Mouse (Mus musculus) embryonic facial prominence, embryonic 10.5 days (tissue): Measurements from ENCODE around the gene Wdr77. TPM values are rescaled to one million over a fixed set of nuclear protein-coding genes. Genes with fewer than 3 reads are reported as not detected.
"Not testable (repeated sequence)": the region's sequence is repeated elsewhere in the genome, so short reads cannot be mapped to it uniquely, and the experiment has no call there.

Experiments
- DNase-seq: peaks from one replicate; pipeline ENCODE4 v3.0.0-alpha.2; 2017; ENCODE audit warnings: low spot score
- H3K27ac ChIP-seq: fragments of 300-500 bp; sonication (generic); replicated peaks from 2 replicates; pipeline ENCODE4 v1.5.1; 2016; ENCODE audit warnings: mild to moderate bottlenecking
- H3K27me3 ChIP-seq: fragments of 300-500 bp; sonication (generic); replicated peaks from 2 replicates; pipeline ENCODE4 v1.6.1; 2016; ENCODE audit warnings: low read depth, mild to moderate bottlenecking; ENCODE audit not compliant: poor library complexity, severe bottlenecking
- H3K36me3 ChIP-seq: fragments of 300-500 bp; sonication (generic); replicated peaks from 2 replicates; pipeline ENCODE4 v1.6.1; 2016; ENCODE audit warnings: mild to moderate bottlenecking, moderate library complexity
- H3K4me1 ChIP-seq: fragments of 300-500 bp; sonication (generic); 2 replicates; pipeline ENCODE4 v1.6.1; 2016
- H3K4me3 ChIP-seq: fragments of 300-500 bp; sonication (generic); 2 replicates; pipeline ENCODE4 v1.5.1; 2016; ENCODE audit warnings: mild to moderate bottlenecking, moderate library complexity
- H3K9me3 ChIP-seq: fragments of 300-500 bp; sonication (generic); 2 replicates; pipeline ENCODE4 v1.6.1; 2016; ENCODE audit warnings: mild to moderate bottlenecking
- WGBS: fragments of 180-500 bp; shearing (Covaris S2); methylation state at CpG from one replicate; pipeline ENCODE4 v1.1.7; 2016; 5-methylcytosine and 5-hydroxymethylcytosine counted together
- polyA plus RNA-seq: library from polyadenylated mRNA; unstranded; fragments of >200 nt; fragmentation: Nextera tagmentation; extraction: Ambion mirVana; gene quantifications from 2 replicates; pipeline ENCODE4 v1.2.1, GENCODE M21; 2016

The Wdr77 gene
- polyA plus RNA-seq = 180 and 193 TPM in 2 replicates

DNA sequence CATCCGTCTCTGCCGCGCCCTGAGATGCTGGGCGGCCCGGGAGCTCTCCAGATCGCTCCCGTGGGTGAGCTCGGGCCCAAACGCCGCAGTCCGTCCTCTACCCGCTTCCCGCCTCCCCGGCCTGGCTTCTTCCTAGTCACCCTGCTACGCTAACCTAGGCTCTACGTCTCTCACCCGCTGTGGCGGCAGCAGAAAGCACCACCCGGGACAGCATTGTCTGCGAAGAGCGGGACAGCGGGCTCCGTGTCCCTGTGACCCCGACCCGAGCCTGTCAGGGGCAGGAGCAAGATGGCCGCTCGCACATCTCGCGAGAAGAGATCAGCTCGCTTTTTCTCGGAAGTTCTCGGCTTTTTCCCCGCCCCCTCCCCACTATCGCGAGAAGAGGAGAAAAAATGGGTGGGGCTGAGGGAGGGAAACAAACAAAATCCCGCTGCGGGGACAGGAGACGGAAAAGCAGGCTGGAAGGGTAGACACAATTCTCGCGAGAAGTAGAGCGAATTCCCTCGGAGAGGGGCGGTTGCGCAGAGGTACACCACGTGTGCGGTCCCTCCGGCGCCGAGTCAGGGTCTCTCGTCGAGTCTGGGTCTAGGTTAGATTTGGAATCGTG, at the start of gene Wdr77:
Gene Wdr77 (plus strand): TSS at position 396 of the 607 bp plus-strand sequence.
- WGBS = under 1% methylated on average over 52 of the region's 52 CpGs
- H3K9me3 ChIP-seq = no peaks in the 10 kb centered on the region
- peak within 1 kb of the TSS; percentile 96 for H3K27ac ChIP-seq
- DNase-seq = peak; percentile 98
- H3K27me3 ChIP-seq = no peaks in the 10 kb centered on the region
- peaks cover 26% of the 10 kb centered on the region for H3K4me1 ChIP-seq
- peak within 1 kb of the TSS; percentile 97 for H3K4me3 ChIP-seq
- peaks cover 69% of the 10 kb centered on the region for H3K36me3 ChIP-seq

DNA sequence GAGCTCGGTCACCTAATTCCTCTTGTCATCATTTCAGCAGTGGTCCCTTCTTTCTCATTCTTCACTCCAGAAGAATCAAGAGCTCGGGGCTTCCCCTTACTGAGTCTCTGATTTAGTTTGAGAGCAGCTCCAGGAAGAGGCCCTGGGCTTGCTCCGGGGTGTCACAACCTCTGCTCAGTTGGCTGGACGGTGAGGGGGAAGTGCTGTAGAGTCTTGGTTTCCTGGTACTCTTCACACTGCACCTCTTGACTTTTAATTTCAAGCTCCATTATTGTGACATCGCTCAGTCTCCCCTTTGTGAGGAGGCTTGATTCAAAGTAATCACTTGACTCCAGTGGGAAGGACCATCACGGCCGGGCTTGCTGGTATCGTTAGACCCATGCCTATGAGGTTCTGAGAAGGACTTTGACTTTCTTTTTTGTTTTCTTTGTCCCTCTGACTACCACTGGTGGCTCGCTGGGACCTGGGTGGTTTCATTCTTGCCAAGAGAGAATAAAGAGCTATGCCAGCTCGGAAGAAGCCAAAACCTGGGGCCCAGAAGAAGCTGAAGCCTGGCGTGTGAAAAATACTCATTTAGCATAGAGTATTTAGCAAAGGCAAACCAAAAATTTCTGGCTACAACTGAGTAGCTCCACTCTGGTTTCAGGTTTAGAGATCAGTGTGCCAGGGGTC, 48.5 kb upstream of the Wdr77 start:
- peaks cover 4% of the 10 kb centered on the region; the same call in 1 of the 2 replicates for H3K4me1 ChIP-seq
- no peak for DNase-seq
- H3K4me3 ChIP-seq = no peak overlapping the region
- no peak overlapping the region for H3K27ac ChIP-seq
- H3K27me3 ChIP-seq = no peaks in the 10 kb centered on the region
- WGBS = 84% methylated on average over 11 of the region's 11 CpGs
- no peaks in the 10 kb centered on the region for H3K36me3 ChIP-seq
- no peaks in the 10 kb centered on the region for H3K9me3 ChIP-seq

DNA sequence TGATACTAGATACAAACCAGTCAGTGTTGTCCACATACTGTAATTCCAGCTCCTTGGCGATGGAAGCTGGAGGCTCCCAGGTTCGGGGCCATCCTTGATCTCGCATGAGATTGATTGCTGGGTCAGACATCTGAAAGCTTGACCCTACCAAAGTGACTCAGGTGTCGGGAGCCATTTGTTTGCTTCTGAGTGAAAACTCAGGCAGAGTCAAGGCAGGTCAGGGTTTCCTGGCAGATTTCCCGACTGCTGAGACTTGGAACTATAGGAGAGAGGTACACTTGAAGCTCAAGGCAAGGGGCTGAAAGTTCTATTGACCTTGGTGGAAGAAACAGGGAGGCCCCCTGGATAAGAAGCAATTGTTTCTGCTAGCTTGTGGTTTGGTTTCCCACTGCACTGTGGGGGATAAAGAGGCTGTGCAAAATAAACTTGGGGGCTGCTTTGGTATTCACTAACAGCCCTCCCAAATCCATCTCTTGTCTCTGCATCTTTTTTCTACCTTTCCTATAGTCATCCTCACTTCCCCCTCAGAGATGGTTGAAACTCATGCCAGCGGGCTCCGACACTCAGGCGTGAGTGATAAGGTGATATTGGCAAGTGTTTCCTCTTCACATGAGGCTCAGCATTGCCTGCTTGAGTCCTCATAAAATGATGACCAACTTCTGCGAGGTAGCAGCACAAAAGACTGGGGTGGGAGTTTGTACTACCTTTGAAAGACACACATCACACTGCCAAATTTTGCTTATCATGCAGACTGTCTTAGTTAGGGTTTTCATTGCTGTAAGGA, 46.9 kb upstream of the Wdr77 start:
- Histone ChIP-seq H3K27ac (no peak overlapping the region), H3K9me3 (no peaks in the 10 kb centered on the region), H3K27me3 (no peaks in the 10 kb centered on the region), H3K4me1 (peaks cover 4% of the 10 kb centered on the region; the same call in 1 of the 2 replicates), H3K4me3 (no peak overlapping the region), H3K36me3 (no peaks in the 10 kb centered on the region)
- WGBS = 82% methylated on average over 9 of the region's 9 CpGs
- DNase-seq = no peak

DNA sequence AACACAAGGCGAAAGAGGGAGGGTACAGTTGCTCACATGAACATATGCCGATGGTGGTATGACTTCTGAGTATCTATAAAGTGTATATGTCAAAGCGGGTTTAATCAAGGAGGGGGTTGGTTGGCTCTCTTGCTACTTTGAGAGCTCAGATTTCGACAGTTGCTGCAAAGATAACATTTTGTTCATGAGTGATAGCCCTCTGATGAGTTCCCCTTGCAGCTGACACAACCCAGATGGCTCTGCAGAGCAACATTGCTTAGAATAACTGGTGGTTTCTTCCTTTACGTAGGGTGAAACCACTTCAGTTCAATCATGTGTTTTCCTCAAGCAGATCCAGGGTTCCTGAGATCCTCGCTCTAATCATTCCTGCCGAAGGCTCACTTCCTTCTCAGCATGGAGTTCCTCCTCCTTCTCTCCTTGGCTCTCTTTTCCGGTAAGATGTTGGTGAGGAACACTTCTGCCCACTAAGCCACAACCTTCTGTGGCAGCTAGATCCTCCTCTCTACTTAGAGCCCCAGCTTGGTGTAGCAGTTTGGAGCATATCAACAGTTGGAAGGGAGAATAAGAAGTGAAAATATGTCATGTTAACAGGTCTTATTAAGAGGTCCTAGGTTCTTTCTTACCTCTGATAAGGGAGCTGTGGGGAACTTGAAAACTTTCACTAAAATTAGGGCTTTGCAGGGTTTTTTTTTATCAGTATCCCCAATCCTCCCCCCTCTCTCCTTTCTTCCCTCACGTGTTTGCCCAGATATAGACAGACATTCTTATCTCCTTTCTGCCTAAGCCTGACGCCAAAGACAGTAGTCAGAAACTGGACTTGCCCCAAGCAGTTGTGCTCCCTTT, 45.1 kb upstream of the Wdr77 start:
- H3K27ac ChIP-seq = no peak overlapping the region
- no peaks in the 10 kb centered on the region for H3K27me3 ChIP-seq
- no peak for DNase-seq
- no peaks in the 10 kb centered on the region for H3K9me3 ChIP-seq
- H3K4me1 ChIP-seq = 0 out of 2 replicates have a peak, but pooled peaks cover 7% of the 10 kb centered on the region
- H3K4me3 ChIP-seq = no peak overlapping the region
- no peaks in the 10 kb centered on the region for H3K36me3 ChIP-seq
- WGBS = 76% methylated on average over 10 of the region's 10 CpGs

DNA sequence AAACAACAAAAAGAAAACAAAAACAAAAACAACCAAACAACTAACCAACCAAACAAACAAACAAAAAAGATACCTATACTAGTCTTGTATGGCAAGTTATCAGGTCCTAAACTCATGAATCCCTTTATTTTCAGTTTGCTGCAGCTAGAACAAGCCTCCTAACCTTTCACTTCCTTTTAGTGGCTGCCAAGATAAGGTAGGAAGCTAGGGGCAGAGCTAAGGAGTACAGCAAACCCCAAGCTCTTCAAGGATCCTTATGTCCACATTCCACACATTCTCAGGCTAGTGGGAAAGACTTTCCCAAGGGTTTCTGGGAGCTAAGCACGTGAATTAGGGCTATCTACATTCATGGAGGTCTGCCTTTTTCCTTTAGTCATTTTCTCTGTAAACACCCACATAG, 43.9 kb upstream of the Wdr77 start:
- DNase-seq = no peak
- Histone ChIP-seq H3K36me3 (no peaks in the 10 kb centered on the region), H3K4me1 (0 out of 2 replicates have a peak, but pooled peaks cover 7% of the 10 kb centered on the region), H3K9me3 (no peaks in the 10 kb centered on the region), H3K27me3 (no peaks in the 10 kb centered on the region), H3K4me3 (no peak overlapping the region), H3K27ac (no peak overlapping the region)
- 33% methylated on average over 1 of the region's 1 CpGs for WGBS

DNA sequence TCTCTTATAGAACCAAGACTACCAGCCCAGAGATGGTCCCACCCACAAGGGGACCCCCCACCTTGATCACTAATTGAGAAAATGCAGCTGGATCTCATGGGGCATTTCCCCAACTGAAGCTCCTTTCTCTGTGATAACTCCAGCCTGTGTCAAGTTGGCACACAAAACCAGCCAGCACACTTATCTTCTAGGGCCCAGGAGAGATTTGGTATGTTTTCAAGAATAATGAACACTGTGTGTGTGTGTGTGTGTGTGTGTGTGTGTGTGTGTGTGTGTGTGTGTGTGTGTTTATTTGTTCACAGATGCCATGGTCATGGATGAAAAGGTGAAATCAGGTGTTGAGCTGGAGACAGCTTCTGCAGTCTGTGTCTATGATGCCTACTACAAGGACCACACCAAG, 42.7 kb upstream of the Wdr77 start:
- not testable (repeated sequence) for DNase-seq, H3K9me3 ChIP-seq, H3K4me3 ChIP-seq, H3K27me3 ChIP-seq, H3K36me3 ChIP-seq, H3K27ac ChIP-seq, H3K4me1 ChIP-seq

DNA sequence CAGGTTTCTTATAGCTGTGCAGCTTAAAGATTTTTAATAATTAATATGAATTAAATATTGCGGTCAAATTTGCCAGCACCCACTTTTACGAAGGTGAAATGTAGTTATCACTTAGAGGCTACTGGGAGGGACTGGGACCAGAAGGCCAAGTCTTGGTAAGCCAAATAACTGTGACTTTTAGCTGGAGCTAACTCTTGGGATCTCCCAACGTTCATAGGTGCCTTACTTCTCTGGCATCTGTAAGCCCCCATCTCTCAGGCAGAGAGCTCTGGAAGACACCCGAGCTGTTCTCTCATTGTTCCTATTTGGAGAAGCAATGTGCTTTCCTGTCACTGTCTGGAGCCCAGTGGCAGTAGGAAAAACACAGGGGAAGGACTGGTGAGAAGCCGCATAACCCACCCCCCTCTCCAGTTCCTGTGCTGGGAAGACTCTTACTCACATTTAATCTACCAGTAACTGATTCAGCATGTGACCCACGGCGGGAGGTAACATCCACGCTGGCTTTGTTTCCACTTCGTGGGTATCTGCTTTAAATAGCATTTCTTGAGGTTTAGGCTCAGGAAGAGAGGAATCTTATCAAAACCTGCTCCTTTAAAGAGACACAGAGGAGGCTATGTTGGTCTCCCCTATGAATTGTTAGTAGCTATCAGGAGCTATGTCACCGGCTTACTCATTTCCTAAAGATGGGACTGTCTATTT, 41.4 kb upstream of the Wdr77 start:
- 61% methylated on average over 10 of the region's 10 CpGs for WGBS
- no peak for DNase-seq
- H3K36me3 ChIP-seq = no peaks in the 10 kb centered on the region

DNA sequence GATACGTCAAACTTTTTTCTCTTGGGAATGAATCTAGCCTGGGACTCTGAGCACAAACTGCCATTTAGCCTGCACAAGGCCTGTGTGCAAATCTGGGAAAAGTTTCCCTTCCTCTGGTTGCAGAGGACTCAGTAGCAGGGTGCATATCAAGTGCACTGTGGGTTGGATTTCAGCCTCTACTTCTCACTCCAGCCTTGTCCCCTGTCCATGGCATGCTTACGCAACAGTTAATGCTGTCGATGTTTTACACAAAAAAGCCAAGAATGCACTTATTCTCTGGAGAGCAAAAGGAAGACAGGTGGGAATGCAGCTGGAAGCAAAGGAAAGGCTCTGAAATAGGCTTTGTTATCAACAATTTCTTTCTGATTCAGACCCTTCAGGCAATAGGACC, 40.8 kb upstream of the Wdr77 start:
- Histone ChIP-seq H3K4me3 (no peak overlapping the region), H3K9me3 (no peaks in the 10 kb centered on the region), H3K27ac (no peak overlapping the region), H3K27me3 (no peaks in the 10 kb centered on the region), H3K4me1 (0 out of 2 replicates have a peak, but pooled peaks cover 7% of the 10 kb centered on the region), H3K36me3 (no peaks in the 10 kb centered on the region)
- DNase-seq = no peak
- WGBS = 79% methylated on average over 3 of the region's 3 CpGs

More for the DNA sequence above, 41.4 kb upstream of the Wdr77 start:
- 0 out of 2 replicates have a peak, but pooled peaks cover 7% of the 10 kb centered on the region for H3K4me1 ChIP-seq
- H3K9me3 ChIP-seq = no peaks in the 10 kb centered on the region
- H3K4me3 ChIP-seq = no peak overlapping the region
- no peak overlapping the region for H3K27ac ChIP-seq
- H3K27me3 ChIP-seq = no peaks in the 10 kb centered on the region

DNA sequence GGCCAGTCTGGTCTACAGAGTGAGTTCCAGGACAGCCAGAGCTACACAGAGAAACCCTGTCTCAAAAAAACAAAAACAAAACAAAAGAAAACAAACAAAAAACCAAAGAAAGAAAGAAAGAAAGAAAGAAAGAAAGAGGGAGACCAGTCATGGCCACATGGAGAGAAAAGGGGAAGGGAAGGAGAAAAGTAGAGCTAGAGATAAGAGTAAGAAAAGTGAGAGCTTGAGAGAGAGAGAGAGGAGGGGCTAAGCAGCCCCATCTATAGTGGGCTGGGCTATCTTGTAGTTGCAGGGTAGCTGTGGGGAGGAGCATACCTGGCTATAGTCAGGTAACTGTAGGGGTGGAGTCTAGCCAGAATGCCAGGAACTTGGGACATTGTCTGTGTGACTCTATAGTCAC, 38.4 kb upstream of the Wdr77 start:
- not testable (repeated sequence) for H3K9me3 ChIP-seq, H3K27ac ChIP-seq, H3K27me3 ChIP-seq, H3K4me1 ChIP-seq, H3K4me3 ChIP-seq, H3K36me3 ChIP-seq, DNase-seq

DNA sequence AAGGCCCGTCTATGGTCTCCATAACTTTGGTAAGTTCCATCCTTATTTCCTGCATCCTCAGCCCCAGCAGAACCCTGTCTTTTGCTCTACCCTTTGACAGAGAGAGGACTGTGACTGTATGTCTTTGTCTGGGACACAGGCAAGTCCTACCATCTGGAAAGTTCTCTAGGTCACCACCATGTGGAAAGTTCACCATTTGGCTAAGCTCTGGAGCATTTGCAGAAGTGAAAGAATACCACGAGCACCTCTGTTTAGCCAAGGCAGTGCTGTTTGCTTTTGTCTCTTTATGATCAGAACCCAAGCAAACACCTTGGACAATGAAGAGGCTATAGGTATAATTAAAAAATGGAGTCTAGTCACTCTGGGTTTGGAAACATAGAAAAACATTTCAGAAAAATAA, 37.2 kb upstream of the Wdr77 start:
- H3K4me1 ChIP-seq = 0 out of 2 replicates have a peak, but pooled peaks cover 7% of the 10 kb centered on the region
- WGBS = 77% methylated on average over 2 of the region's 2 CpGs
- no peak overlapping the region for H3K4me3 ChIP-seq
- DNase-seq = no peak
- no peak overlapping the region for H3K27ac ChIP-seq
- H3K27me3 ChIP-seq = no peaks in the 10 kb centered on the region
- H3K9me3 ChIP-seq = no peaks in the 10 kb centered on the region
- no peaks in the 10 kb centered on the region for H3K36me3 ChIP-seq

DNA sequence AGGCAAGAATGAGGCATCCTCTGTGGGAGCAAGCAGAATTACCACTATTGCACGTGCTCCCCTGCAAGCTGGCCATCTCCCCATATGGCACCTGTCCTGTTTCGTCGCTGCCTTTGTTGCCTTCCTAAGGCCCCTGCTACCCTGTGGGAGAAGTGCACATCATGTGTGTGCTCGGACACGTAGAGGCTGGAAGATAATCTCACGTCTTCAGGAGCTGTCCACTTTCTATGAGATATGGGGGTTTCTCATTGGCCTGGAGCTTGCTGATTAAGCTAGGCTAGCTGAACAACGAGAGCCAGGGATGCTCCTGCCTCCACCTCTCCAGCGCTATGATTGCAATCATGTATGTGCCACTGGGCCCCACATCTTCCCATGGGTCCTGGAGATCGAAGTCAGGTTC, 34.6 kb upstream of the Wdr77 start:
- DNase-seq = no peak
- 88% methylated on average over 9 of the region's 9 CpGs for WGBS
- H3K4me3 ChIP-seq = no peak overlapping the region
- no peaks in the 10 kb centered on the region for H3K27me3 ChIP-seq
- no peaks in the 10 kb centered on the region for H3K36me3 ChIP-seq
- no peak overlapping the region for H3K27ac ChIP-seq
- no peaks in the 10 kb centered on the region for H3K4me1 ChIP-seq
- H3K9me3 ChIP-seq = no peaks in the 10 kb centered on the region
